Mouse (Mus musculus) G1E (cell line): ENCODE measurements around the gene Fosb. TPM values are rescaled to one million over a fixed set of nuclear protein-coding genes. Genes with fewer than 3 reads are reported as not detected.
"Not testable (repeated sequence)": the region's sequence is repeated elsewhere in the genome, so short reads cannot be mapped to it uniquely, and the experiment has no call there.

ENCODE experiments used
- ATAC-seq: 2 replicates; pipeline ENCODE4 v1.8.0; 2016; ENCODE audit warnings: mild to moderate bottlenecking; ENCODE audit not compliant: insufficient number of reproducible peaks, poor library complexity, low FRiP score, severe bottlenecking; ENCODE audit errors: extremely low read depth
- DNase-seq: peaks from one replicate; pipeline ENCODE4 v3.0.0; 2012; ENCODE audit warnings: low spot score
- H3K27me3 ChIP-seq: 2 replicates; pipeline ENCODE4 v1.6.1; 2012; ENCODE audit warnings: mild to moderate bottlenecking, low read length, inconsistent platforms; ENCODE audit not compliant: insufficient read depth
- H3K36me3 ChIP-seq: replicated peaks from 2 replicates; pipeline ENCODE3; 2012; ENCODE audit warnings: mild to moderate bottlenecking, inconsistent platforms
- H3K4me1 ChIP-seq: 2 replicates; pipeline ENCODE4 v1.6.1; 2012; ENCODE audit warnings: low read depth, low read length, inconsistent platforms, mixed read lengths; ENCODE audit not compliant: insufficient read depth
- H3K4me3 ChIP-seq: 2 replicates; pipeline ENCODE4 v1.5.1; 2012; ENCODE audit warnings: low read depth, mild to moderate bottlenecking, inconsistent platforms, low read length, moderate library complexity, mixed read lengths
- H3K9me3 ChIP-seq: replicated peaks from 2 replicates; pipeline ENCODE4 v1.6.1; 2012; ENCODE audit warnings: inconsistent platforms
- CTCF ChIP-seq: IDR thresholded peaks from 2 replicates; pipeline ENCODE4 v1.5.1; 2012; ENCODE audit warnings: low read depth, low read length, inconsistent platforms, mixed read lengths
- GATA1 ChIP-seq: IDR thresholded peaks from 2 replicates; pipeline ENCODE4 v1.6.1; 2012; ENCODE audit warnings: borderline replicate concordance, low read length, inconsistent platforms, mixed read lengths
- GATA2 ChIP-seq: IDR thresholded peaks from 2 replicates; pipeline ENCODE4 v1.6.1; 2012; ENCODE audit warnings: low read depth, low read length, inconsistent platforms, borderline replicate concordance
- POLR2AphosphoS5 ChIP-seq: IDR thresholded peaks from 2 replicates; pipeline ENCODE4 v1.6.1; 2012; ENCODE audit warnings: low read depth, low read length, inconsistent platforms; ENCODE audit not compliant: insufficient replicate concordance
- TAL1 ChIP-seq: conservative IDR thresholded peaks from 2 replicates; pipeline ENCODE4 v1.6.1; 2012; ENCODE audit warnings: low read depth, low read length, inconsistent platforms, mixed read lengths
- polyA plus RNA-seq: library from polyadenylated mRNA; stranded (reverse); fragments of >175 nt; gene quantifications from 2 replicates; pipeline ENCODE4 v1.2.3, GENCODE M21; 2012
- total RNA-seq, 2 experiments: library from RNA; stranded (forward) in 1 of 2; stranded (reverse) in 1 of 2; fragments of 200-1000 nt in 1 of 2; fragments of >200 nt in 1 of 2; fragmentation: Nextera tagmentation in 1 of 2; gene quantifications; 2 replicates each; pipeline ENCODE4 v1.2.3; 2014 to 2017

Fosb gene
- total and polyA plus RNA-seq, 3 experiments = 0.38 to 0.61 TPM; not detected in 1

DNA sequence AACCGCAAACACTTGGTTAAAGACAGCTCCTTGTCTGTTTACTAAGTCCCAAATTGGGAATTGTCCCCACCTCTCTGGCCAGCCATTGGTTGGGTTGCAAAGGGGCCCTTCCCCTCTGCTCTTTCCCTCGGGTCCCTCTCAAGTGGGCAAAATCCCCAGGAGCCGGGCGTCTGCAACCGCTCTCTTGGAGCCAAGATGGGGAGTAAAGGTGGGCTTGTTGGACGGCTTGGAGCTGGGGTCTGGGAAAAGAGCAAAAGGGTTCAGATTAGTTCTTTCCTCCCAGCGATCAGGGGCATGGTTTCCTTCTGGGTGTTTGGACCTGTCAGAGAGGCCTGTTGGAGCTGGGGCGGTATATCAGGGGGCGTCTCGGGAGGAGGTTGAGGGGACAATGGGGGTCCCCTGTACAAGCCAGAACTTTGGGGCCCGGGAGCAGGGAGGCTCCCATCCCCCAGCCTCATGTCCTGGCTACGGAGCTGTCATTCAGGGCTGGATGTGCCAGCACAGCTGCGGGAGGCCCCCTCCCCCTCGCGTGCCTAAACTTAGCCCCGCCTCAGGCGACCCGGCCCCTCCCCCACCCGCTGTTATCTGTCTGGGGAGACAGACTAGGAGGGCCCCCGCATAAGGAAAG lies 18.8 kb downstream of the Fosb start:
- no peak for DNase-seq
- no peaks in the 10 kb centered on the region for H3K9me3 ChIP-seq
- H3K36me3 ChIP-seq = no peaks in the 10 kb centered on the region
- ATAC-seq = no peak
- H3K27me3 ChIP-seq = peaks cover 17% of the 10 kb centered on the region
- H3K4me1 ChIP-seq = peaks cover 30% of the 10 kb centered on the region
- H3K4me3 ChIP-seq = peak overlapping the region; percentile 65; the same call in 1 of the 2 replicates
- no peak for TF ChIP-seq GATA2
- no peak for TF ChIP-seq TAL1
- no peak for TF ChIP-seq POLR2AphosphoS5
- TF ChIP-seq CTCF = no peak
- no peak for TF ChIP-seq GATA1

DNA sequence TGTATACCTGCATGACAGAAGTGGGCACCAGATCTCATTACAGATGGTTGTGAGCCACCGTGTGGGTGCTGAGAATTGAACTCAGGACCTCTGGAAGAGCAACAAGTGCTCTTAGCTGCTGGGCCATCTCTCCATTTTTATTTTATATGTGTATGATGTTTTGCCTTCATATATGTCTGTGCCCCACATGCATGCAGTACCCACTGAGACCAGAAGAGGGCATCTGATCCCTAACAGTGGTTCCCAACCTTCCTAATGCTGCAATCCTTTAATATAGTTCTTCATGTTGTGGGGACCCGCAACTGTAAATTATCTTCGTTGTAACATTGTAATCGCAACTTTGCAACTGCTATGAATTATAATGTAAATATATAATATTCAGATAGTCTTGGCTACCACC lies 25.1 kb downstream of the Fosb start:
- Histone ChIP-seq H3K36me3 (no peaks in the 10 kb centered on the region), H3K4me1 (peaks cover 23% of the 10 kb centered on the region), H3K4me3 (no peak overlapping the region), H3K9me3 (no peaks in the 10 kb centered on the region), H3K27me3 (peaks cover 22% of the 10 kb centered on the region)
- DNase-seq (no peak), ATAC-seq (no peak)
- no peak for TF ChIP-seq TAL1
- TF ChIP-seq CTCF = peak; percentile 58
- TF ChIP-seq POLR2AphosphoS5 = no peak
- no peak for TF ChIP-seq GATA1
- no peak for TF ChIP-seq GATA2

DNA sequence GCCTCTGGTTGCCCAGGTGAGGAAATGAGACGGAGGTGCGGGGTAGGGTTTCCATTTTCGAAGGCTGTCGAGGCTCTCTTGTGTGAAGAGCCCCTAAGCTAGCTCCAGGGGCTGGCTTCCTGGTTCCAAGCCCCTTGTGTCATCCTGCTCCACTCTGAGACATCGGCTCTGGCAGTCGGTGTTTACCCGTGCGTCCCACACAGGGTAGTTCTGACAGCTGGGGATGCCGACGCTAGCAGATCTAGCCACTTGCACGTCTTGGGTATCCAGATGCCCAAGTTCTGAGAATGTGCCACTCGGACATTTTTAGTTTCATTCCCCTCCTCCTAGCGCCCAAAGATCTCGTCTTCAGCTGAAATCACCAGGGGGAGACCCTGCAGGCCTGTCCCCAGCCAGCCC lies 26.4 kb downstream of the Fosb start:
- H3K36me3 ChIP-seq = no peaks in the 10 kb centered on the region
- DNase-seq (no peak), ATAC-seq (no peak)
- no peak for TF ChIP-seq GATA2
- no peak for TF ChIP-seq CTCF
- no peak for TF ChIP-seq POLR2AphosphoS5
- TF ChIP-seq GATA1 = no peak
- H3K4me1 ChIP-seq = peaks cover 27% of the 10 kb centered on the region
- peaks cover 32% of the 10 kb centered on the region for H3K27me3 ChIP-seq
- H3K4me3 ChIP-seq = no peak overlapping the region
- no peaks in the 10 kb centered on the region for H3K9me3 ChIP-seq

DNA sequence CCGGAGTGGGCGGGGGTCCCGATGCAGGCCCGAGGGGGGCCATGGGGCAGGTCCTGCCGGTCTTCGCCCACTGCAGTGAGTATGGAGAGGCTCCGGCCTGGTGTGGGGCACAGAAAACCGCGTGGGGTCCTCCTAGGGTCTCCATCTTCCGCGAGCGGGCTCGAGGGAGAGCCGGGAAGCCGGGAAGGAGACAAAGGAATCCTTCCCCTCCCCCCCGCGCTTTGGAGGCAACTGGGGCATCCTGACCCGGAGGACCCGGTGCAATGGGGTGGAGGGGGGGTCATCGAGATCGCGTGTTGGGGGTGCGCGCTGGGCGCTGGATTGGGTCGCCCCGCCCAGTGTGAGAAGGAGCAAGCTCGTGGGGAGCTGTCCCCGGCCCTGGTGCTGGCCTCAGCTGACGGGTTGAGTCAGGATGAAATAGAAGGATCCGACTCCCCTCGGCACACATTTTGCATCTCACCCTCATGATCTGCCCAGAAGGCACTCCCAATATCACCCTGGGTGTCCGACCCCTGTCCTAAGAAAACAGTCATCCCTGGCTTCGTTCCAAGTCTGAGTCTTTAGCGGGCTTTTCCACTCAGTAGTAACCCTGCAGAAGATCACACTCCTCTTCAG lies 27.0 kb downstream of the Fosb start:
- TF ChIP-seq GATA1 (no peak), GATA2 (no peak), CTCF (no peak), TAL1 (no peak), POLR2AphosphoS5 (no peak)
- DNase-seq = peak; percentile 42

DNA sequence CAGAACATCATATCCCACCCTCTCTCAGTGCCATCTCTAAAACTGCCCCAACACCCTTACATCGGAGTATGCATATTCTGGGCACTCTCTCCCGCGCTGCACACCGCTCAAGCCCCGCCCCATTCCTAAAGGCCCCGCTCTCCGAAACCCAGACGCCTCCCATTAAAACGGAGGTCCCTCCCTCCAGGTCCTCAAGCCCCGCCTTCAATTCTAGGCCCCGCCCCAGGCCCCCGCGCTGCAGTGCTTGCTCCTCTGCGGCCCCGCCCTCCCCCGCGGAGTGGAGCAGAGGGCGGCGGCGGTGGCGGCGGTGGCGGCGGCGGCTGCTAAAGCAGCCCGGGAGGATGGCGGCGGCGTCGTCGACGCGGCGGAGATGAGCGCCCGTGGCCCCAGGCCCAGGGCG lies 27.5 kb downstream of the Fosb start, which contains the start of gene Rtn2:
Gene Rtn2 (plus strand): TSS at position 240 of the 400 bp plus-strand sequence.
- Histone ChIP-seq H3K27me3 (peaks cover 38% of the 10 kb centered on the region), H3K4me1 (peaks cover 32% of the 10 kb centered on the region), H3K36me3 (no peaks in the 10 kb centered on the region), H3K9me3 (no peaks in the 10 kb centered on the region), H3K4me3 (peak within 1 kb of the TSS; percentile 70)
- ATAC-seq (peak; percentile 49), DNase-seq (peak; percentile 35)
- TF ChIP-seq GATA2 (no peak), CTCF (no peak), TAL1 (no peak), GATA1 (no peak), POLR2AphosphoS5 (no peak)

More for the DNA sequence above, 27.0 kb downstream of the Fosb start:
- H3K9me3 ChIP-seq = no peaks in the 10 kb centered on the region
- no peak for ATAC-seq
- H3K27me3 ChIP-seq = peaks cover 35% of the 10 kb centered on the region
- H3K4me1 ChIP-seq = peaks cover 29% of the 10 kb centered on the region
- peak overlapping the region; percentile 70 for H3K4me3 ChIP-seq
- H3K36me3 ChIP-seq = no peaks in the 10 kb centered on the region

DNA sequence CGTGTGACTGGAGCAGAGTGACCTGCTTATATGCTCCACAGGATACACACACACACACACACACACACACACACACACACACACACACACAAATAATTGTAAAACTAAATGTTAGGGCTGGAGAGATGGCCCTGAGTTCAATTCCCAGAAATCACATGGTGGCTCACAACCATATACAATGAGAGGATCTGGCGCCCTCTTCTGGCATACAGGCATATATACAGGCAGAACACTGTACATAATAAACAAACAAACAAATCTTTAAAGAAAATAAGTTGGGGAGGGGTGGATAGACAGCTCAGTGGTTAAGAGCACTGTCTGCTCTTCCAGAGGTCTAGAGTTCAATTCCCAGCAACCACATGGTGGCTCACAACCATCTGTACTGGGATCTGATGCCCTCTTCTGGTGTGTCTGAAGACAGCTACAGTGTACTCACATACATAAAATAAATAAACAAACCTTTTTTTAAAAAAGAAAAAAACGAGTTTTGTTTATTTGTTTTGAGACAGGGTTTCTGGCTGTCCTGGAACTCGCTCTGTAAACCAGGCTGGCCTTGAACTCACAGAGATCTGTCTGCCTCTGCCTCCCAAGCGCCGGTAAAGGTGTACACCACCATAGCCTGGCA lies 28.1 kb downstream of the Fosb start:
- peak overlapping the region; percentile 70; the same call in 1 of the 2 replicates for H3K4me3 ChIP-seq
- peaks cover 35% of the 10 kb centered on the region for H3K27me3 ChIP-seq
- ATAC-seq = not testable (repeated sequence)

More for the DNA sequence above, 28.1 kb downstream of the Fosb start:
- DNase-seq, H3K9me3 ChIP-seq, H3K36me3 ChIP-seq: not testable (repeated sequence)
- 0 out of 2 replicates have a peak, but pooled peaks have one; percentile 16 for TF ChIP-seq CTCF
- H3K4me1 ChIP-seq = peaks cover 32% of the 10 kb centered on the region
